Mouse (Mus musculus): ENCODE results near the gene Plbd2. TPM values are rescaled to one million over a fixed set of nuclear protein-coding genes. Genes with fewer than 3 reads are reported as not detected.

Gene Plbd2
- total RNA-seq (2023) = 23.7 TPM

DNA sequence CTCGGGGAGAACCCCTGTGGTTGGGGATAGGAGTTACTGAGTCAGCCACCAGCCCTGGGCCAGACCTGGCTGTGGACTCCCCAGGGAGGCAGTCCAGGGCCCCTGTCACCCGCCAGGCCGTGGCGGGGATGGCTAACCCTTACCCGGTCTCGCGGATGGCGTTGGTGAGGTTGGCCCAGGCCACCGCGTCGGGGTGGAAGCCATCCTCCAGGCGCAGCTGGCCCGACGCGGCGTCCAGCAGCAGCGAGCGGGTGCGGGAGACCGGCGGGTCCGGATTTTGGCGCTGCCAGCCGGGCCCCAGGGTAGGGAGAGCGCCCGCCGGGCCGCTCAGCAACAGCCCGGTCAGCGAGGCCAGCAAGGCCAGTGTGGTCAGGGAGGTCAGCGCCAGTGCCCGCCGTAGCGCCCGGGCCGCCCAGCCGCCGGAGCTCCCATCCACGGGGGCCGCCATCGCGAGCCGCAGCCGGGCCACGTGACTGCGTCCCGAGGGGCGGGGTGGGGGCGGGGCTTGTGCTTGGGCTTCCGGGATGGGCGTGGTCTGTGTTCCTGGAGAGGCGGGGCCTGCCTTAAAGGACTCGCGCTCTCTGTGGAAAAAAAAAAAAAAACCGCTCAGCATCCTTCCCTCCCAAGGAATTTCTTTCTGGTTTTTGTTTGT lies at the start of gene Plbd2:
TSS of gene Plbd2 (minus strand) at position 482 of the 652 bp plus-strand sequence.

DNA sequence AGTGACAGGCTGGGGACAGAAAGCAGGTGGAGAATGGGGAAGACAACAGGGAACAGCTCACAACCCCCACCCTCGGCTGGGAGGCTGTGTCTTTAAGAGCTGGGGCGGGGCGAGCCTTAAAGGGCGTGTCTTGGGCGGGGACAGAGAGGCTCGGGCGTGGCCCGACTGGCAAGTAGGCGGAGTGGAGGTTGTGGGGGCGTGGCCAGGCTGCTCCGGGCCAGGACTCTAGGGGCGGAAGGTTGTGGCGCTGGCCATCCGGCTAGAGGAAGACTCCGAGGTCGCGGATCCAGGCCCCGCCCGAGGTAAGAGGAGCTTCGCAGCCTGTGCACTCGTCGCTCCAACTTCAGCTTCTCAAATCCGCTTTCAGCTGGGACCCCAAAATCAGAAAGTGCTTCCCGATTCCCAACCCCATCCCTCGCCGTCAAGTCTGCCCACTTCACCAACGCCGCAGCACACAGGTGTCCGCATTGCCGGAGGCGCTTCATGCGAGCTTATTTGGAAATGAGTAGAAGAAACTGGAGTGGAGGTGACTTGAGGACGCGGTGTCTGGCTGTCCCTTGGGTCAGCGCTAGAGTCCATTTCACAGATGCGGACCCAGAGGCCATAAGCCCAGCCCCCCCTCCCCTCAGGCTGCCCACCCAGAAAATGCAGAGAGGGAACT lies 7.7 kb upstream of the Plbd2 start, which contains the start of gene Slc8b1:
TSS of gene Slc8b1 (plus strand) at position 187 of the 661 bp plus-strand sequence.

DNA sequence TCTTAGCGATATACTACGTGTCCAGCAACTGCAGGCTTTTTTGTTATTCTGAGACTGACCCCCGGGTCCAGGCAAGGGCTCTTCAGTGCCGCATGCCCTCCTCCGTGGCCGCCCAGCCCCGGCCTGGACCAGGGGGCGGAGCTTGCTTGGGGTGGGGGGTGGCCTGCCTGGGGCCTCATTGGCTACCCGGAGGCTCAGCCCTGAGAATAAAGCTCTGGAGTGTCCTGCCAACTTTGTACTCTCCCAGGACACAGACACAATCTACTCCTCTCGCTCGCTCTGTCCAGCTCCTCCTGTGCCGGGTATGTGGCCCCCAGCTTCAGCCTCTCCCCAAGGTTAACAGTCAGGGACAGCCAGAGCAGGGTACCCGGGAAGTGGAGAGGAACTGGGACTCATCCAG lies 27.1 kb downstream of the Plbd2 start, which contains the start of gene Sds:
TSS of gene Sds (plus strand) at position 231 of the 400 bp plus-strand sequence.

DNA sequence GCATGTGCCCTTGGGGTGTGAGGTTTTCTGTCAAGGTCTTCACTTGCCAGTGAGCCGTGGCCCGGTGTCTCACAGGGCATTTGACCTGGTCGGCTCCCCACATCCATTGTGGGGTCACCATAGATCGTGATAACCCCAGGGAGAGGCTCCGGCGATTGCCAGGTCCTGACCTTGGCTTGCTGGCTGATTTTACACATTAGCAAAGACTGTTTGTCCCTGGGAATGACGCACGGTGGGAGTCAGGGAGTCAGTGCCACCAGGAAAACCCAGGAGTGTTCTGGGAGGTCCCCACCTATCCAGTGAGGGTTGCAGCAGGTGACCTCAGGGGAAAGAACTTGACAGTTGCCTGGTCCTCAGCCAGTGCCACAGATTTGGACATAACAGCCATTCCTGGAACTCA lies 30.7 kb downstream of the Plbd2 start, which contains the start of gene Sdsl:
TSS of gene Sdsl (minus strand) at position 41 of the 400 bp plus-strand sequence.

Other genes starting within 250 kb of the Plbd2 start
- gene Lhx5, start 71.9 kb downstream of the Plbd2 start, total RNA-seq (2023) = not detected
- gene Sdsl, start 30.8 kb downstream of the Plbd2 start, total RNA-seq (2023) = 0.58 TPM
- gene Sds, start 27.1 kb downstream of the Plbd2 start, total RNA-seq (2023) = not detected
- gene Slc8b1, start 7.5 kb upstream of the Plbd2 start, total RNA-seq (2023) = 7.4 TPM
- gene Tpcn1, start 85.0 kb upstream of the Plbd2 start, total RNA-seq (2023) = 51.9 TPM
- 1.1 TPM for gene Iqcd, start 85.4 kb upstream of the Plbd2 start, total RNA-seq (2023)
- 4.3 TPM for gene Rita1, start 109.0 kb upstream of the Plbd2 start, total RNA-seq (2023)
- 127 TPM for gene Ddx54, start 109.1 kb upstream of the Plbd2 start, total RNA-seq (2023)
- gene Cfap73, start 130.6 kb upstream of the Plbd2 start, total RNA-seq (2023) = not detected
- 18.0 TPM for gene Rasal1, start 145.2 kb upstream of the Plbd2 start, total RNA-seq (2023)
- 280 TPM for gene Dtx1, start 208.3 kb upstream of the Plbd2 start, total RNA-seq (2023)
- 4.1 TPM for gene Oas2, start 246.2 kb upstream of the Plbd2 start, total RNA-seq (2023)

Measured in CD8-positive naive resting alpha-beta T cell, adult 57 days (primary cell).